In the genomic region with DNA sequence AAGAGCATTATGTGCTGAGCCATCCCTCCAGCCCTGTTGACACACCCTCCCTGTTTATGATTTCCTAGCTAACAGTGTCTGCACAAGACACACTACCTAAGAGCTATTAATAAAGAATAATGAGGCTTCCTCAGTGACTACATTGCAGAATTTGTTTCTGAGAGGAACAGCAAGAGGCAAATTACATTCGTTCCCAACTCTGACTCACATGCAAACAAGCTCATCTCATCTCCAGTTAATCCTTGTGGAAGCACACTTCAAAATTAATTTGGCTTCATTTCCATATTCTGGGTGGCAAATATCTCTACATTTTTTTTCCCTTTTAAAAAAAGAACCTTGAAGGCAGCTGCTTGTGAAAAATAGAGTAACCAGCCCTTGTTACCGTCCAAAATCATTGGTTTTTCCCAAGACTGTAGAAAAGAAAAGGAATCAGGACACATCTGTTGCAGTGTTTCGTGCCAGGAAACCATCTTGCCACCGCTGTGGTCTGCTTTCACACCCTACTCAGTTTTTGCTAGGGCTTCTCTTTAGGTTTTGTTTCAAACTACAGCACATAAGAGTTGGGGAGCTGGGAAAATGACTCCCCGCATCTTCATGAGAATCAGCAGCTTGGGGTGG, we compare ENCODE assay signal across 11 mouse cellular contexts.
DNase-seq lines count a peak whose midpoint lies in the region; ATAC-seq and TF ChIP-seq lines count a peak whose summit lies in the region.
"Had no signal": no experiment of that assay in that cellular context is flagged by ENCODE, and none has a peak within 500 bp of the region (broad histone marks: within the 10 kb centered on the region; RNA-seq: fewer than 3 reads in every experiment).

No protein-coding gene starts in this region.

- peak; percentile 65 for DNase-seq in brain, embryonic 14.5 days (ENCODE audit: low read depth)
- DNase-seq in cerebellum, adult 11-12 months: peak; percentile 49
- DNase-seq in left cerebral cortex, adult 9 months (ENCODE audit: low spot score in 2 of 2): peak; percentile 67 to 88
- no peak for DNase-seq in adrenal gland, postnatal 36 days
- no peak for DNase-seq in gastrocnemius, postnatal 25 days
- DNase-seq in lung, adult 18-20 months: no peak
- no peak for DNase-seq in T-cell, adult 2 months (ENCODE audit: low spot score)
- DNase-seq: gastrocnemius, adult 2 months had no signal

- no peak for TF ChIP-seq POLR2A in brain, embryonic 14.5 days (IDR thresholded peaks at IDR 0.05; ENCODE audit: borderline replicate concordance, extremely low read depth, insufficient read depth, insufficient read length, poor library complexity, severe bottlenecking)

- TF ChIP-seq CTCF in brain, embryonic 14.5 days (IDR thresholded peaks at IDR 0.05; ENCODE audit: borderline replicate concordance, extremely low read depth, insufficient read depth, insufficient read length): no peak

- ATAC-seq in frontal cortex, adult (ENCODE audit: low TSS enrichment): peak; percentile 88
- ATAC-seq: activated CD4-positive, CD25-positive, alpha-beta regulatory T cell, adult 4 months; inflammation-experienced regulatory T-cells, adult 6 months had no signal

Comparison
In these comparisons a context has a peak if more than half of its experiments do, and no peak if none do; other contexts are left out.
1. DNase-seq: peak in brain, embryonic 14.5 days (single experiment), cerebellum, adult 11-12 months (single experiment) and left cerebral cortex, adult 9 months (2 of 2); none in adrenal gland, postnatal 36 days (0 of 2), gastrocnemius, postnatal 25 days (single experiment), lung, adult 18-20 months (0 of 2) and T-cell, adult 2 months (single experiment).